Comparison of ENCODE assay signal across 9 mouse cellular contexts in genomic region chr5:148904846-148905245, GRCm38 (mm10). TPM values are rescaled to one million over a fixed set of nuclear protein-coding genes. Genes with fewer than 3 reads are reported as not detected.
DNase-seq lines count a peak whose midpoint lies in the region; ATAC-seq lines count a peak whose summit lies in the region.
"Had no signal": no experiment of that assay in that cellular context is flagged by ENCODE, and none has a peak within 500 bp of the region (broad histone marks: within the 10 kb centered on the region; RNA-seq: fewer than 3 reads in every experiment).

No protein-coding gene starts in this region.

- no peak overlapping the region for H3K9ac ChIP-seq in kidney, embryonic 16.5 days (replicated peaks; ENCODE audit: low read length)
- H3K9ac ChIP-seq in liver, embryonic 12.5 days = no peak overlapping the region
- no peak overlapping the region for H3K9ac ChIP-seq in forebrain, embryonic 15.5 days (replicated peaks)
- H3K9ac ChIP-seq: embryonic facial prominence, embryonic 15.5 days had no signal

- H3K9me3 ChIP-seq in kidney, embryonic 16.5 days (ENCODE audit: low read length) = 0 out of 2 replicates have a peak, but pooled peaks cover 4% of the 10 kb centered on the region
- no peaks in the 10 kb centered on the region for H3K9me3 ChIP-seq in embryonic facial prominence, embryonic 10.5 days
- no peaks in the 10 kb centered on the region for H3K9me3 ChIP-seq in liver, embryonic 12.5 days (replicated peaks)
- H3K9me3 ChIP-seq in forebrain, embryonic 15.5 days = no peaks in the 10 kb centered on the region
- H3K9me3 ChIP-seq: embryonic facial prominence, embryonic 15.5 days had no signal

- DNase-seq in kidney, adult 18-20 months = peak; percentile 69
- peak; percentile 62 for DNase-seq in T-cell, adult 2 months (ENCODE audit: low spot score)
- DNase-seq in embryonic facial prominence, embryonic 10.5 days (ENCODE audit: low spot score) = peak; percentile 38
- DNase-seq in splenic B cell, adult 2 months (ENCODE audit: low read depth, low spot score) = peak; percentile 93
- no peak for DNase-seq in ovary, postnatal 14 days (ENCODE audit: low spot score)

- no peak for ATAC-seq in kidney, embryonic 16.5 days (ENCODE audit: low FRiP score, low TSS enrichment)
- ATAC-seq in liver, embryonic 12.5 days = no peak
- ATAC-seq in forebrain, embryonic 15.5 days (replicated peaks) = no peak

- H3K27ac ChIP-seq in kidney, embryonic 16.5 days (ENCODE audit: low read length) = no peak overlapping the region
- H3K27ac ChIP-seq in embryonic facial prominence, embryonic 10.5 days (replicated peaks) = no peak overlapping the region
- H3K27ac ChIP-seq in liver, embryonic 12.5 days = 0 out of 2 replicates have a peak overlapping the region, but pooled peaks have one; percentile 15
- H3K27ac ChIP-seq in forebrain, embryonic 15.5 days (replicated peaks) = no peak overlapping the region
- H3K27ac ChIP-seq: embryonic facial prominence, embryonic 15.5 days had no signal

- no peaks in the 10 kb centered on the region for H3K27me3 ChIP-seq in kidney, embryonic 16.5 days (ENCODE audit: insufficient read depth, low read length)
- H3K27me3 ChIP-seq in embryonic facial prominence, embryonic 10.5 days (replicated peaks; ENCODE audit: low read depth, poor library complexity, severe bottlenecking) = no peaks in the 10 kb centered on the region
- H3K27me3 ChIP-seq in liver, embryonic 12.5 days (replicated peaks) = no peaks in the 10 kb centered on the region
- no peaks in the 10 kb centered on the region for H3K27me3 ChIP-seq in splenic B cell, adult 2 months (ENCODE audit: control insufficient read depth, insufficient read depth, low read length, poor library complexity, severe bottlenecking)
- H3K27me3 ChIP-seq in forebrain, embryonic 15.5 days = no peaks in the 10 kb centered on the region
- H3K27me3 ChIP-seq: embryonic facial prominence, embryonic 15.5 days had no signal

- no peak overlapping the region for H3K4me2 ChIP-seq in kidney, embryonic 16.5 days (replicated peaks; ENCODE audit: low read depth, low read length)
- H3K4me2 ChIP-seq in liver, embryonic 12.5 days = no peak overlapping the region
- no peak overlapping the region for H3K4me2 ChIP-seq in forebrain, embryonic 15.5 days (replicated peaks)
- H3K4me2 ChIP-seq: embryonic facial prominence, embryonic 15.5 days had no signal

- 65% methylated on average over 6 of the region's 6 CpGs for WGBS in kidney, embryonic 16.5 days
- 80% methylated on average over 6 of the region's 6 CpGs for WGBS in embryonic facial prominence, embryonic 10.5 days
- 64% methylated on average over 6 of the region's 6 CpGs for WGBS in liver, embryonic 12.5 days (ENCODE audit: insufficient replicate concordance)
- 74% methylated on average over 6 of the region's 6 CpGs for WGBS in forebrain, embryonic 15.5 days

- no peak overlapping the region for H3K4me3 ChIP-seq in kidney, embryonic 16.5 days (ENCODE audit: low read length)
- H3K4me3 ChIP-seq in embryonic facial prominence, embryonic 10.5 days = no peak overlapping the region
- no peak overlapping the region for H3K4me3 ChIP-seq in liver, embryonic 12.5 days
- H3K4me3 ChIP-seq in forebrain, embryonic 15.5 days = no peak overlapping the region
- H3K4me3 ChIP-seq: embryonic facial prominence, embryonic 15.5 days had no signal

- no peaks in the 10 kb centered on the region for H3K36me3 ChIP-seq in kidney, embryonic 16.5 days (ENCODE audit: insufficient read depth, low read length)
- peaks cover 48% of the 10 kb centered on the region for H3K36me3 ChIP-seq in embryonic facial prominence, embryonic 10.5 days (replicated peaks)
- peaks cover 69% of the 10 kb centered on the region for H3K36me3 ChIP-seq in liver, embryonic 12.5 days
- H3K36me3 ChIP-seq in splenic B cell, adult 2 months (ENCODE audit: control insufficient read depth, insufficient read depth, low read length, poor library complexity, severe bottlenecking) = no peaks in the 10 kb centered on the region
- peaks cover 18% of the 10 kb centered on the region for H3K36me3 ChIP-seq in forebrain, embryonic 15.5 days

- peaks cover 17% of the 10 kb centered on the region for H3K4me1 ChIP-seq in kidney, embryonic 16.5 days (ENCODE audit: insufficient read depth, low read length)
- peaks cover 27% of the 10 kb centered on the region for H3K4me1 ChIP-seq in embryonic facial prominence, embryonic 10.5 days
- peaks cover 61% of the 10 kb centered on the region for H3K4me1 ChIP-seq in liver, embryonic 12.5 days
- H3K4me1 ChIP-seq in forebrain, embryonic 15.5 days = peaks cover 16% of the 10 kb centered on the region; the same call in 1 of the 2 replicates

RNA-seq across cellular contexts. Expression of gene Katnal1, which starts 24.3 kb away (rescaled TPM):
- polyA plus RNA-seq in kidney, embryonic 16.5 days (2015; fragmentation: Nextera tagmentation; extraction: Ambion mirVana) = 10.0 and 12.9 TPM in 2 replicates
- 19.9 and 20.2 TPM in 2 replicates for polyA plus RNA-seq in embryonic facial prominence, embryonic 10.5 days (2016; fragmentation: Nextera tagmentation; extraction: Ambion mirVana)
- polyA plus RNA-seq in liver, embryonic 12.5 days (2016; fragmentation: Nextera tagmentation; extraction: Ambion mirVana) = 18.3 and 18.9 TPM in 2 replicates
- polyA plus RNA-seq in forebrain, embryonic 15.5 days (2015; fragmentation: Nextera tagmentation; extraction: Ambion mirVana) = 35.0 and 36.3 TPM in 2 replicates
